Mouse (Mus musculus): ENCODE measurements around the gene Slc44a4. TPM values are rescaled to one million over a fixed set of nuclear protein-coding genes. Genes with fewer than 3 reads are reported as not detected.
"Not testable (repeated sequence)": the region's sequence is repeated elsewhere in the genome, so short reads cannot be mapped to it uniquely, and the experiment has no call there.

Slc44a4 gene
- total RNA-seq, 2 experiments from 2014 or later, result 0.30 to 0.45 TPM

GRCm38 (mm10) chr17:34898706-34899052 is 15.6 kb upstream of the Slc44a4 start:
- DNase-seq (ENCODE audit: low spot score in 2 of 2), result no peak

DNA sequence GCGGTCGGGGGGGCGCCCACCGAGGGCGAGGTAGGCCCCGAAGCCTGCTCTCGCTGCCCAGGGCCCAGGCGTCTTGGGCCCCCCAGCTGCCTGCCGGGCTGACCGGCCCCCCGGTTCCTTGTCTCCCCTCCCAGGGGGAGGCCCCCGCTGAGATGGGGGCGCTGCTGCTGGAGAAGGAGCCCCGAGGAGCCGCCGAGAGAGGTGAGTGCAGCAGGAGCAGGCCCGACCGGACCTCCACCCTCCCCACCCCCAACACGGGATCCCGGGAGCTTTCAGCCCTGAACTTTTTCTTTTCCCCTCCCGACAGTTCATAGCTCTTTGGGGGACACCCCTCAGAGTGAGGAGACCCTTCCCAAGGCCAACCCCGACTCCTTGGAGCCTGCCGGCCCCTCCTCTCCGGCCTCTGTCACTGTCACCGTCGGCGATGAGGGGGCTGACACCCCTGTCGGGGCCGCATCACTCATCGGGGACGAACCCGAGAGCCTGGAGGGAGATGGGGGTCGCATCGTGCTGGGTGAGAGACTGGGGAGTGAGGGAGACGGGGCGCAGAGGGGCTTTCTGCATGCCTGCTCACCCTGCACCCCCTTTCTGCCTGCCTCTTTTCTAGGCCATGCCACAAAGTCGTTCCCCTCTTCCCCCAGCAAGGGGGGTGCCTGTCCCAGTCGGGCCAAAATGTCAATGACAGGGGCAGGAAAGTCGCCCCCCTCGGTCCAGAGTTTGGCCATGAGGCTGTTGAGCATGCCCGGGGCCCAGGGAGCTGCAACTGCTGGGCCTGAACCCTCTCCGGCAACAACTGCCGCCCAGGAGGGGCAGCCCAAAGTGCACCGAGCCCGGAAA is 15.0 kb upstream of the Slc44a4 start:
- peak; percentile 20 to 39 for DNase-seq (ENCODE audit: low spot score in 2 of 2)

GRCm38 (mm10) chr17:34899890-34900243 is 14.4 kb upstream of the Slc44a4 start:
- DNase-seq (ENCODE audit: low spot score in 2 of 2), result no peak

- not testable (repeated sequence) for DNase-seq (ENCODE audit: low spot score in 2 of 2)
Measured at GRCm38 (mm10) chr17:34900826-34901225, 13.4 kb upstream of the Slc44a4 start.

- not testable (repeated sequence) for DNase-seq (ENCODE audit: low spot score in 2 of 2)
Measured at GRCm38 (mm10) chr17:34901948-34902347, 12.3 kb upstream of the Slc44a4 start.

GRCm38 (mm10) chr17:34902895-34903294 is 11.4 kb upstream of the Slc44a4 start:
- no peak for DNase-seq (ENCODE audit: low spot score in 2 of 2)

GRCm38 (mm10) chr17:34910982-34911381 is 3.3 kb upstream of the Slc44a4 start:
- DNase-seq (ENCODE audit: low spot score in 2 of 2), result no peak

GRCm38 (mm10) chr17:34911945-34912351 is 2.3 kb upstream of the Slc44a4 start:
- DNase-seq (ENCODE audit: low spot score in 2 of 2), result peak; percentile 41 to 58

DNA sequence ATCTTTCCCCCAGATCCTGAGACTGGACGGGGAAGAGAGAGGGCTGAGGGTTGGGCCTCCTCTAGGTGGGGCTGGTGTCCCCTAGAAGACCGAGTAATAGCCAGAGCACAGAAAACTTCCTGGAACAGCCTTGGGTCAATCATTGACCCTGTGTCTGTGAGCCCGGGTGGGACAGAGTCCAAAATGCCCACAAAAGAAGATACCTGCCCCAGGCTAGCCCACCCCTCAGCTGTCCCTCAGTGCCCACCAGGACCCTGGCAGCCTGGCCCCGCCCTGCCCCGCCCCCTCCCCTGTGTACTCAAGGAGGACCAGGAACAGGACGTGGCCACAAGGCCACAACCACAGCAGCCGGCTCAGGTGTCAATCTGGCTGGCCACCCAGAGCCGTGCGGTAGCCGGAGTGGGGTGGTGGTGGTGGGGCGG is 1.2 kb downstream of the Slc44a4 start:
- DNase-seq (ENCODE audit: low spot score in 2 of 2), result no peak

DNA sequence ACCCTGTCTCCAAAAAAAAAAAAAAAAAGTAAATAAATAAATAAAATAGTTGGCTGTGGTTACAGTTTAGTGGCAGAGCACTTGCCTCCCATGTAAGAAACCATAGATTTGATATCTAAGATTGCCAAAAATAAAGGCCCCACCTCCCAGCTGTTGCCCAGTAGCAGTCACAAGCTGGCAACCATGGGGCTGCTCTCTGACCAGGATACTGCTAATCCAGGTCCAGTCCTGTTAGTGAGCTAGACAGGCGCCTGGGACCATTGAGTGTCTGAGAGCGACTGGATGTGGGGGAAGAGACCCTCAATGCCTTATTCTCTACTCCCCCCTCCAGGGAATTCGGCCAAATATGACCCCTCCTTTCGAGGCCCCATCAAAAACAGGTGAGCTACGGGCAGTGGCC is 2.0 kb downstream of the Slc44a4 start:
- no peak for DNase-seq (ENCODE audit: low spot score in 2 of 2)

GRCm38 (mm10) chr17:34917188-34917587 is 2.9 kb downstream of the Slc44a4 start:
- DNase-seq (ENCODE audit: low spot score in 2 of 2), result no peak

GRCm38 (mm10) chr17:34922939-34923338 is 8.7 kb downstream of the Slc44a4 start:
- DNase-seq (ENCODE audit: low spot score in 2 of 2), result no peak

- no peak for DNase-seq (ENCODE audit: low spot score in 2 of 2)
Measured at GRCm38 (mm10) chr17:34924258-34924657, 10.0 kb downstream of the Slc44a4 start.

GRCm38 (mm10) chr17:34927306-34928019 is 13.2 kb downstream of the Slc44a4 start:
- peak in 1 of 2 experiments; percentile 51 for DNase-seq (ENCODE audit: low spot score in 2 of 2)

GRCm38 (mm10) chr17:34928841-34929240 is 14.6 kb downstream of the Slc44a4 start:
- no peak for DNase-seq (ENCODE audit: low spot score in 2 of 2)

DNA sequence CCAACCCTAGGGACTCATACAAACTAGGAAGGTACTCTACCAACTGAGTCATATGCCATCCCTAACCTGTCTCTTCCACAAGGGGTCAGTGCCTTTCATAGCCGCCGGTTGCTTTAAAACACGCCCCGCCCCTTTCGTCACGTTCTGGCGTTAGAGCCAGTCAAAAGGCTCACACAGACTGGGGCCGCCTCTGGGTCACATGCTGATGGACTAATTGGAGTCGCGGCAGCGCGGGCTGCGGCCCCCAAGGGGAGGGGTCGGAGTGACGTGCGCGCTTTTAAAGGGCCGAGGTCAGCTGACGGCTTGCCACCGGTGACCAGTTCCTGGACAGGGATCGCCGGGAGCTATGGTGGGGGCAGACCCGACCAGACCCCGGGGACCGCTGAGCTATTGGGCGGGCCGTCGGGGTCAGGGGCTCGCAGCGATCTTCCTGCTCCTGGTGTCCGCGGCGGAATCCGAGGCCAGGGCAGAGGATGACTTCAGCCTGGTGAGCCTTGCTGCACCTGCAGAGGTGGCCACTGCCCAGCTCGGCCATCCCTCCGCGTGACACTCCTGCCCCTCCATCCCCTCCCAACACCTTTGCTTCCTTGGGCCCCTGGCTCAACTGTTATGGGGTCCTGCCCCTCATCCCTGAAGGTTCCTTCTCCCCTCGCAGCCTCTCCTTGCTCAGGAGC is 16.9 kb downstream of the Slc44a4 start, which contains the start of gene Neu1:
TSS of gene Neu1 (plus strand) at position 193 of the 674 bp plus-strand sequence.
- peak; percentile 97 to 98 for DNase-seq (ENCODE audit: low spot score in 2 of 2)

- DNase-seq (ENCODE audit: low spot score in 2 of 2), result peak; percentile 34 to 58
Measured at GRCm38 (mm10) chr17:34931735-34932098, 17.5 kb downstream of the Slc44a4 start.

GRCm38 (mm10) chr17:34932287-34932686 is 18.0 kb downstream of the Slc44a4 start:
- no peak for DNase-seq (ENCODE audit: low spot score in 2 of 2)

- peak; percentile 38 to 48 for DNase-seq (ENCODE audit: low spot score in 2 of 2)
Measured at GRCm38 (mm10) chr17:34934031-34934430, 19.8 kb downstream of the Slc44a4 start.

DNA sequence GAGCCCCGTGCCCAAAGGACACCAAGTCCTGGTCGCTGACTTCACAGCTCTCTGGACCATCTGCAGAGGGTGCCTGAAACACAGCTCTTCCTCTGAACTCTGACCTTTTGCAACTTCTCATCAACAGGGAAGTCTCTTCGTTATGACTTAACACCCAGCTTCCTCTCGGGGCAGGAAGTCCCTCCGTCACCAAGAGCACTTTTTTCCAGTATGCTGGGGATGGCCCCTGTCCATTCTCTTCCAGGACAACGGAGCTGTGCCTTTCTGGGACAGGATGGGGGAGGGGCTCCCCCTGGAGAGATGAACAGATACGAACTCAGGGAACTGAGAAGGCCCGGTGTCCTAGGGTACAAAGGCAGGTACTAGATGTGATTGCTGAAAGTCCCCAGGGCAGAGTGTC is 20.6 kb downstream of the Slc44a4 start:
- no peak for DNase-seq (ENCODE audit: low spot score in 2 of 2)

GRCm38 (mm10) chr17:34937960-34938505 is 23.8 kb downstream of the Slc44a4 start:
- no peak for DNase-seq (ENCODE audit: low spot score in 2 of 2)

All from left cerebral cortex, adult 18-20 months (tissue).